Mouse (Mus musculus) ovary, adult 18-20 months (tissue): ENCODE data around the gene Eva1b.
"Not testable (repeated sequence)": the region's sequence is repeated elsewhere in the genome, so short reads cannot be mapped to it uniquely, and the experiment has no call there.

Experiments
- DNase-seq: peaks from one replicate; pipeline ENCODE4 v3.0.0; 2022; ENCODE audit warnings: low spot score, mixed read lengths

Gene Eva1b

GRCm38 (mm10) chr4:126155869-126156268 is 8.3 kb downstream of the Eva1b start:
- no peak for DNase-seq

GRCm38 (mm10) chr4:126156617-126157016 is 9.1 kb downstream of the Eva1b start:
- no peak for DNase-seq

GRCm38 (mm10) chr4:126157562-126157961 is 10.0 kb downstream of the Eva1b start:
- DNase-seq = no peak

- DNase-seq = no peak
Observed at GRCm38 (mm10) chr4:126159455-126159854, 11.9 kb downstream of the Eva1b start.

GRCm38 (mm10) chr4:126160981-126161380 is 13.4 kb downstream of the Eva1b start:
- no peak for DNase-seq

GRCm38 (mm10) chr4:126161456-126161855 is 13.9 kb downstream of the Eva1b start:
- no peak for DNase-seq

- DNase-seq = no peak
Observed at GRCm38 (mm10) chr4:126161986-126162385, 14.4 kb downstream of the Eva1b start.

GRCm38 (mm10) chr4:126162544-126163066 is 15.1 kb downstream of the Eva1b start:
- DNase-seq = peak; percentile 86

- no peak for DNase-seq
Observed at GRCm38 (mm10) chr4:126163067-126163659, 15.6 kb downstream of the Eva1b start, which contains the start of gene Sh3d21. TSS of gene Sh3d21 (minus strand) at chr4:126163491.

- DNase-seq = no peak
Observed at GRCm38 (mm10) chr4:126163685-126164084, 16.1 kb downstream of the Eva1b start.

GRCm38 (mm10) chr4:126165092-126165491 is 17.5 kb downstream of the Eva1b start:
- not testable (repeated sequence) for DNase-seq

GRCm38 (mm10) chr4:126166084-126166483 is 18.5 kb downstream of the Eva1b start:
- DNase-seq = no peak

GRCm38 (mm10) chr4:126168851-126169250 is 21.3 kb downstream of the Eva1b start:
- DNase-seq = no peak

- DNase-seq = not testable (repeated sequence)
Observed at GRCm38 (mm10) chr4:126170737-126171136, 23.2 kb downstream of the Eva1b start.

- no peak for DNase-seq
Observed at GRCm38 (mm10) chr4:126173800-126174199, 26.3 kb downstream of the Eva1b start.

- not testable (repeated sequence) for DNase-seq
Observed at GRCm38 (mm10) chr4:126175980-126176379, 28.4 kb downstream of the Eva1b start.

GRCm38 (mm10) chr4:126181170-126181957 is 33.8 kb downstream of the Eva1b start:
- no peak for DNase-seq

- no peak for DNase-seq
Observed at GRCm38 (mm10) chr4:126183034-126183433, 35.5 kb downstream of the Eva1b start.

GRCm38 (mm10) chr4:126187096-126187495 is 39.6 kb downstream of the Eva1b start:
- no peak for DNase-seq

GRCm38 (mm10) chr4:126190636-126191035 is 43.1 kb downstream of the Eva1b start:
- DNase-seq = no peak

- DNase-seq = no peak
Observed at GRCm38 (mm10) chr4:126194216-126194615, 46.7 kb downstream of the Eva1b start.

GRCm38 (mm10) chr4:126194916-126195315 is 47.4 kb downstream of the Eva1b start:
- DNase-seq = no peak

- DNase-seq = no peak
Observed at GRCm38 (mm10) chr4:126197485-126197884, 49.9 kb downstream of the Eva1b start.
